Mouse (Mus musculus): ENCODE data around the gene Rbm33. TPM values are rescaled to one million over a fixed set of nuclear protein-coding genes. Genes with fewer than 3 reads are reported as not detected.

The Rbm33 gene
- polyA plus RNA-seq, 1 experiment from 2014 or later, result 10.0 TPM

DNA sequence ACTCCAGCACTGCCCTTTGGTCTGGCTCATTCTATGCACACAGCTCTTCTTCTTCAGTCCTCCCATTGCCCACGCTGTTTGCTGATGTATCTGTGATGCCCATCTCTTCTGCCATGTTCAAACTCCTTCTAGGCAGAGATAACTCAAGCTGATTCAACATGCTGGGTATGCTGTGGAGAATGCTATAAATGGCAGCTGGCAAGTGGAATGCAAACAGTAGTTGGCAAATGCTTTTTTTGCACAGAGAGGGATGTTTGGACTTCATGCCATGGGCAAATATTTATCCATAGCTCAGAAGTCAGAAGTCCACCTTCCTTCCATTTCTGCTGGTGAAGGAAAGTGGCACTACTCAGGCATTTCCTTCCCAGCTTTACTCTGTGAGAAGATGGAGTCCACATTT, 14.2 kb upstream of the Rbm33 start:
- WGBS, result 76% methylated on average over 1 of the region's 1 CpGs

GRCm38 (mm10) chr5:28304551-28304950, 12.4 kb upstream of the Rbm33 start:
- Histone ChIP-seq H3K27ac (no peak overlapping the region), H3K4me3 (replicated peaks) (no peak overlapping the region), H3K4me2 (replicated peaks) (no peak overlapping the region), H3K4me1 (replicated peaks) (no peaks in the 10 kb centered on the region), H3K9ac (no peak overlapping the region), H3K27me3 (replicated peaks) (no peaks in the 10 kb centered on the region), H3K36me3 (no peaks in the 10 kb centered on the region), H3K9me3 (no peaks in the 10 kb centered on the region)
- ATAC-seq, result no peak

More for the DNA sequence above, 14.2 kb upstream of the Rbm33 start:
- Histone ChIP-seq H3K4me3 (replicated peaks) (no peak overlapping the region), H3K9ac (no peak overlapping the region), H3K4me2 (replicated peaks) (no peak overlapping the region), H3K36me3 (no peaks in the 10 kb centered on the region), H3K4me1 (replicated peaks) (no peaks in the 10 kb centered on the region), H3K9me3 (no peaks in the 10 kb centered on the region), H3K27ac (no peak overlapping the region), H3K27me3 (replicated peaks) (no peaks in the 10 kb centered on the region)
- ATAC-seq, result no peak

- Histone ChIP-seq H3K4me1 (replicated peaks) (peaks cover 7% of the 10 kb centered on the region), H3K9me3 (no peaks in the 10 kb centered on the region), H3K9ac (no peak overlapping the region), H3K4me2 (replicated peaks) (no peak overlapping the region), H3K27me3 (replicated peaks) (no peaks in the 10 kb centered on the region), H3K27ac (no peak overlapping the region), H3K4me3 (replicated peaks) (no peak overlapping the region), H3K36me3 (no peaks in the 10 kb centered on the region)
- WGBS, result 70% methylated on average over 8 of the region's 8 CpGs
- no peak for ATAC-seq
These were observed 1.4 kb upstream of the Rbm33 start for GRCm38 (mm10) chr5:28315526-28315925.

DNA sequence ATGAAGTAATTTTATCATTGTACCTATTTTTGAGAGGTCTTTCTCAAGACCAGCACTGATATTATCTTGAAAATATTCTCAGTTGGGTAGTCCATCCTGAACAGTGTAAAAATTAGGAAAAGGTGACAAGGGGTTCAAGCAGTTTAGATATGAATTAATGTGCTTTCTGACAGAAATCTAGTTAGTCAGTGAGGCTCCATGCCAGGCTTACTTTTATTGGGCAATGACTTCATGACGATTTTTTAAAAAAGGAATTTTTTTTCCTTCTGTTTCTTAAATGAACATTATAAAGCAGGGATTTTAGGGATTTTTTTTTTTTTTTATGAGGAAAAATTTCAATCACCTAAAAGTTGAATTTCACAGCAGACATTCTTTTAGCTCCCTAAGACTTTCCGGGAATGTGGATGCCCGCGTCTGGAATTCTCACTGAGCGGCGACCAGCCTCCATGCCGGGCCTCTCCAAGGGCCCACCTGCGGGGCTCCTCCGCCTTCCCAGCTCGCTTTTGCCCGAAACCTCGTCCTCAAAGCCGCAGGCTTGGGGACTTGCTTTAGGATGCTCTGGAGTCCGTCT, 685 bp upstream of the Rbm33 start:
- peak; percentile 70 for ATAC-seq
- peaks cover 11% of the 10 kb centered on the region for H3K4me1 ChIP-seq (replicated peaks)
- H3K27ac ChIP-seq, result peak overlapping the region; percentile 100
- H3K27me3 ChIP-seq (replicated peaks), result no peaks in the 10 kb centered on the region
- WGBS, result 1% methylated on average over 14 of the region's 14 CpGs
- no peaks in the 10 kb centered on the region for H3K9me3 ChIP-seq
- peak overlapping the region; percentile 97 for H3K4me3 ChIP-seq (replicated peaks)
- H3K4me2 ChIP-seq (replicated peaks), result peak overlapping the region; percentile 69
- H3K9ac ChIP-seq, result peak overlapping the region; percentile 100
- H3K36me3 ChIP-seq, result no peaks in the 10 kb centered on the region

GRCm38 (mm10) chr5:28317253-28317916, 464 bp downstream of the Rbm33 start:
- peak; percentile 77 for ATAC-seq
- Histone ChIP-seq H3K27ac (peak overlapping the region; percentile 100), H3K36me3 (no peaks in the 10 kb centered on the region), H3K9ac (peak overlapping the region; percentile 100), H3K4me1 (replicated peaks) (peaks cover 11% of the 10 kb centered on the region), H3K4me2 (replicated peaks) (peak overlapping the region; percentile 69), H3K4me3 (replicated peaks) (peak overlapping the region; percentile 97), H3K9me3 (no peaks in the 10 kb centered on the region), H3K27me3 (replicated peaks) (no peaks in the 10 kb centered on the region)
- under 1% methylated on average over 62 of the region's 62 CpGs for WGBS

- peak overlapping the region; percentile 97 for H3K4me3 ChIP-seq (replicated peaks)
- no peak for ATAC-seq
- WGBS, result 4% methylated on average over 3 of the region's 3 CpGs
These were observed 971 bp downstream of the Rbm33 start for GRCm38 (mm10) chr5:28317917-28318267.

DNA sequence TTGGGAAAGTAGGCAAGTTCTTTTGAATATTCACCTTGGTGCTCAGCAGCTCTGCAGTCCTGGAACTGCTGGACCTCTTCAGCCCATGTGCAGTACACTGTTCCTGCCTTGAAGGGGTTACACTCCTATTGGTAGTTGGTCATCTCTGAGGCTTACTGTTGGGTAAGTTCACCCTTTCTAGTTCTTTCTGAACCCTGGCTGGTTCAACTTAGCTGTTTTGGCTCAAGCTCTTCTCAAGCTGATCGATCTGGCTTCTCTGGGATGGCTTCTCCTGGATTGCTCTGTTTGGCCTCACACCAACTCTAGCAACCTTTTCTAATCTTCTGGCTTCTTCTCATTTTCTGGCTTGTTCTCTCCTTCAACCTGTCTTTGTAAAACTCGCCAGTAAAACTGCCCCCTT, 1.8 kb downstream of the Rbm33 start:
- Histone ChIP-seq H3K36me3 (no peaks in the 10 kb centered on the region), H3K27me3 (replicated peaks) (no peaks in the 10 kb centered on the region), H3K4me3 (replicated peaks) (no peak overlapping the region), H3K4me2 (replicated peaks) (peak overlapping the region; percentile 69), H3K4me1 (replicated peaks) (peaks cover 11% of the 10 kb centered on the region), H3K9ac (peak overlapping the region; percentile 32; the same call in 1 of the 2 replicates), H3K9me3 (no peaks in the 10 kb centered on the region), H3K27ac (no peak overlapping the region)
- 57% methylated on average over 2 of the region's 2 CpGs for WGBS
- no peak for ATAC-seq

More at GRCm38 (mm10) chr5:28317917-28318267, 971 bp downstream of the Rbm33 start:
- Histone ChIP-seq H3K9me3 (no peaks in the 10 kb centered on the region), H3K27ac (no peak overlapping the region), H3K4me2 (replicated peaks) (peak overlapping the region; percentile 69), H3K36me3 (no peaks in the 10 kb centered on the region), H3K27me3 (replicated peaks) (no peaks in the 10 kb centered on the region), H3K4me1 (replicated peaks) (peaks cover 11% of the 10 kb centered on the region), H3K9ac (peak overlapping the region; percentile 100)

- no peak overlapping the region for H3K4me3 ChIP-seq (replicated peaks)
- WGBS, result 92% methylated on average over 1 of the region's 1 CpGs
- ATAC-seq, result no peak
- H3K36me3 ChIP-seq, result no peaks in the 10 kb centered on the region
- H3K9ac ChIP-seq, result no peak overlapping the region
- H3K4me1 ChIP-seq (replicated peaks), result peaks cover 11% of the 10 kb centered on the region
- H3K4me2 ChIP-seq (replicated peaks), result no peak overlapping the region
- H3K27me3 ChIP-seq (replicated peaks), result no peaks in the 10 kb centered on the region
- H3K27ac ChIP-seq, result no peak overlapping the region
- H3K9me3 ChIP-seq, result no peaks in the 10 kb centered on the region
These were observed 4.8 kb downstream of the Rbm33 start for GRCm38 (mm10) chr5:28321769-28322168.

GRCm38 (mm10) chr5:28322189-28322588, 5.3 kb downstream of the Rbm33 start:
- Histone ChIP-seq H3K36me3 (no peaks in the 10 kb centered on the region), H3K4me1 (replicated peaks) (peaks cover 11% of the 10 kb centered on the region), H3K4me3 (replicated peaks) (no peak overlapping the region), H3K9ac (no peak overlapping the region), H3K9me3 (no peaks in the 10 kb centered on the region), H3K4me2 (replicated peaks) (no peak overlapping the region), H3K27me3 (replicated peaks) (no peaks in the 10 kb centered on the region), H3K27ac (no peak overlapping the region)
- WGBS, result 81% methylated on average over 3 of the region's 3 CpGs
- no peak for ATAC-seq

GRCm38 (mm10) chr5:28323822-28324221, 6.9 kb downstream of the Rbm33 start:
- ATAC-seq, result no peak
- H3K9ac ChIP-seq, result no peak overlapping the region
- WGBS, result 74% methylated on average over 2 of the region's 2 CpGs

GRCm38 (mm10) chr5:28324457-28324856, 7.5 kb downstream of the Rbm33 start:
- no peaks in the 10 kb centered on the region for H3K9me3 ChIP-seq
- no peak overlapping the region for H3K4me2 ChIP-seq (replicated peaks)
- 67% methylated on average over 1 of the region's 1 CpGs for WGBS
- 0 out of 2 replicates have a peak, but pooled peaks cover 6% of the 10 kb centered on the region for H3K4me1 ChIP-seq (replicated peaks)
- H3K27ac ChIP-seq, result no peak overlapping the region
- no peak overlapping the region for H3K9ac ChIP-seq
- no peak overlapping the region for H3K4me3 ChIP-seq (replicated peaks)
- no peaks in the 10 kb centered on the region for H3K36me3 ChIP-seq
- H3K27me3 ChIP-seq (replicated peaks), result no peaks in the 10 kb centered on the region
- ATAC-seq, result no peak

More at GRCm38 (mm10) chr5:28323822-28324221, 6.9 kb downstream of the Rbm33 start:
- H3K9me3 ChIP-seq, result no peaks in the 10 kb centered on the region
- no peak overlapping the region for H3K27ac ChIP-seq
- peaks cover 7% of the 10 kb centered on the region for H3K4me1 ChIP-seq (replicated peaks)
- no peak overlapping the region for H3K4me2 ChIP-seq (replicated peaks)
- no peaks in the 10 kb centered on the region for H3K36me3 ChIP-seq
- no peaks in the 10 kb centered on the region for H3K27me3 ChIP-seq (replicated peaks)
- no peak overlapping the region for H3K4me3 ChIP-seq (replicated peaks)

GRCm38 (mm10) chr5:28329024-28329806, 12.3 kb downstream of the Rbm33 start:
- Histone ChIP-seq H3K36me3 (no peaks in the 10 kb centered on the region), H3K4me2 (replicated peaks) (no peak overlapping the region), H3K27me3 (replicated peaks) (no peaks in the 10 kb centered on the region), H3K9me3 (no peaks in the 10 kb centered on the region), H3K27ac (no peak overlapping the region), H3K9ac (no peak overlapping the region), H3K4me1 (replicated peaks) (no peaks in the 10 kb centered on the region), H3K4me3 (replicated peaks) (no peak overlapping the region)
- 76% methylated on average over 7 of the region's 7 CpGs for WGBS
- ATAC-seq, result peak; percentile 76
